Mouse (Mus musculus) midbrain, embryonic 13.5 days (tissue): ENCODE data around the gene Gm21970. TPM values are rescaled to one million over a fixed set of nuclear protein-coding genes. Genes with fewer than 3 reads are reported as not detected.
A peak's percentile ranks its signal among the peaks of the same experiment; 100 is the strongest.

Experiments
- ATAC-seq: fragments of 200-750 bp; cut with Nextera tagmentation; 2 replicates; pipeline ENCODE4 v1.8.0; 2017; ENCODE audit warnings: mild to moderate bottlenecking, moderate TSS enrichment, moderate library complexity
- H3K27ac ChIP-seq: fragments of 300-500 bp; sonication (generic); 2 replicates; pipeline ENCODE4 v1.5.1; 2015; ENCODE audit warnings: inconsistent platforms, mild to moderate bottlenecking, moderate library complexity
- H3K27me3 ChIP-seq: fragments of 300-500 bp; sonication (generic); 2 replicates; pipeline ENCODE4 v1.6.1; 2015; ENCODE audit warnings: mild to moderate bottlenecking, inconsistent platforms
- H3K36me3 ChIP-seq: fragments of 300-500 bp; sonication (generic); 2 replicates; pipeline ENCODE4 v1.6.1; 2015; ENCODE audit warnings: mild to moderate bottlenecking, inconsistent platforms
- H3K4me1 ChIP-seq: fragments of 300-500 bp; sonication (generic); replicated peaks from 2 replicates; pipeline ENCODE4 v1.6.1; 2015; ENCODE audit warnings: inconsistent platforms
- H3K4me2 ChIP-seq: fragments of 300-500 bp; sonication (generic); replicated peaks from 2 replicates; pipeline ENCODE4 v1.6.1; 2015; ENCODE audit warnings: moderate library complexity, mild to moderate bottlenecking, inconsistent platforms
- H3K4me3 ChIP-seq: fragments of 300-500 bp; sonication (generic); replicated peaks from 2 replicates; pipeline ENCODE4 v1.5.1; 2015; ENCODE audit warnings: mild to moderate bottlenecking, inconsistent platforms
- H3K9ac ChIP-seq: fragments of 300-500 bp; sonication (generic); replicated peaks from 2 replicates; pipeline ENCODE4 v1.6.1; 2015; ENCODE audit warnings: mild to moderate bottlenecking, inconsistent platforms
- H3K9me3 ChIP-seq: fragments of 300-500 bp; sonication (generic); 2 replicates; pipeline ENCODE4 v1.6.1; 2016; ENCODE audit warnings: mild to moderate bottlenecking, inconsistent platforms
- WGBS: fragments of 180-500 bp; shearing (Covaris S2); methylation state at CpG from one replicate; pipeline ENCODE4 v1.1.7; 2015; 5-methylcytosine and 5-hydroxymethylcytosine counted together
- polyA plus RNA-seq: library from polyadenylated mRNA; unstranded; fragments of >200 nt; fragmentation: Nextera tagmentation; extraction: Ambion mirVana; gene quantifications from 2 replicates; pipeline ENCODE4 v1.2.1, GENCODE M21; 2015

Gm21970 gene
- polyA plus RNA-seq, 1 experiment from 2014 or later: not detected

DNA sequence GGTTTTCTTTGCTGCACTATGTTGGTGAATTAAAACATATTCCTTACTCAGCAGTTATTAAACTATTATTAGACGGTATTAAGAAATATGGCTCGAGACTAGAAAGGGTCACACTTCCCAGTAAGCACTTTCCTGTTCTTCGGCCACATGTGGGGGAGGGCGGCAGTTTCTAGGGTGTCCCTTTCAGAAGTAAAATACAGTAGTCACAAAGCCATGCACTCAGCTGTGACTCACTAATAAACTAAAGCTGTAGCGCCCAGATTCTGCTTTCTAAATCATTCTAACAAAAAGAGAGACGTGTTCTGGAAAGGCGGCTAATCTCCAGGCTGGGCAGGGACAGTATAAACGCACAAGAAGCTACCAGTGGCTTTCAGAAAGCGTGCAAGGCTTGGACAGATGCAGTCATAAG is 70.3 kb downstream of the Gm21970 start:
- Histone ChIP-seq H3K4me3 (no peak overlapping the region), H3K27ac (no peak overlapping the region), H3K9me3 (0 out of 2 replicates have a peak, but pooled peaks cover 2% of the 10 kb centered on the region), H3K36me3 (no peaks in the 10 kb centered on the region), H3K4me2 (no peak overlapping the region), H3K4me1 (peaks cover 30% of the 10 kb centered on the region), H3K9ac (no peak overlapping the region), H3K27me3 (no peaks in the 10 kb centered on the region)
- 66% methylated on average over 9 of the region's 9 CpGs for WGBS
- no peak for ATAC-seq

DNA sequence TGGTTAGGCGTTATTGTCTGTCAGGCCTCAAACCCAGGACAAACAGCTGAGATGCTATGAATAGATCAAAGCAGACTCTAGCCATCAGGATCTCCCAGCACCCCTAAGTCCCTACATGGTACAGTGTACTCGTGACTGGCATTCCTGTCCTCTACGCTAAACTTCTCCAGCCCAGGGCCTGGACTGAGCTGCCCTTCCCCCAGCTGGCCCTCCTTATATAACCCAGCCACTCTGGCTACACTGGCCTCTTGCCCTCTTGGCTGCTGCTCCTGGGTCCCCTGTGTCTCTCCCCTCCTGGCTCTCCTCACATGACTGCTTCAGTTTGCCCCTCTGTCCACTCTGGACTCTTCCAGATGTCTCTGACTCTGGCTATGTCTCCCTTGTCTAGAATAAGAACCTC is 71.1 kb downstream of the Gm21970 start:
- Histone ChIP-seq H3K4me3 (no peak overlapping the region), H3K9ac (no peak overlapping the region), H3K9me3 (0 out of 2 replicates have a peak, but pooled peaks cover 2% of the 10 kb centered on the region), H3K36me3 (no peaks in the 10 kb centered on the region), H3K4me1 (peaks cover 33% of the 10 kb centered on the region), H3K27ac (no peak overlapping the region), H3K27me3 (no peaks in the 10 kb centered on the region), H3K4me2 (no peak overlapping the region)
- no peak for ATAC-seq
- WGBS: 79% methylated on average over 3 of the region's 3 CpGs

DNA sequence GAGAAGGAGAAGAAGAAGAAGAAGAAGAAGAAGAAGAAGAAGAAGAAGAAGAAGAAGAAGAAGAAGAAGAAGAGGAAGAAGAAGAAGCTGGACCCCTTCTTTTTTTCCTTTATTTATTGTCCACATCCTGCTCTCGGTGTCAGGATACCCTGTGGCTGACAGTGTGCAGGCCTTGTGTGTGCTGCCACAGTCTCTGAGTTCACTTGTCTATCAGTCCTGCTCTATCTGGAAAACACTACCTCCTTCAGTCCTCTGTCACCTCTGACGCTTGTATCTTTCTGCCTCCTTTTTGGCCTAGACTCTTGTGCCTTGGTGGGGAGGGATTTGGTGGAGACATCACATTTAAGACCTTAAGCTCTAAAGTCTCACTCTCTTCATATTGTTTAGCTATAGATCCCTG is 71.9 kb downstream of the Gm21970 start:
- peaks cover 33% of the 10 kb centered on the region for H3K4me1 ChIP-seq
- no peak overlapping the region for H3K4me2 ChIP-seq
- H3K27me3 ChIP-seq: no peaks in the 10 kb centered on the region
- no peak overlapping the region for H3K9ac ChIP-seq
- H3K36me3 ChIP-seq: no peaks in the 10 kb centered on the region
- 88% methylated on average over 2 of the region's 2 CpGs for WGBS
- H3K4me3 ChIP-seq: no peak overlapping the region
- H3K27ac ChIP-seq: no peak overlapping the region
- no peak for ATAC-seq
- H3K9me3 ChIP-seq: no peaks in the 10 kb centered on the region

GRCm38 (mm10) chr16:91463836-91464400 is 72.4 kb downstream of the Gm21970 start:
- peaks cover 3% of the 10 kb centered on the region; the same call in 1 of the 2 replicates for H3K36me3 ChIP-seq
- WGBS: 86% methylated on average over 4 of the region's 4 CpGs
- no peak for ATAC-seq
- peak overlapping the region; percentile 89 for H3K4me2 ChIP-seq
- no peaks in the 10 kb centered on the region for H3K27me3 ChIP-seq
- peak overlapping the region; percentile 70 for H3K9ac ChIP-seq
- H3K4me1 ChIP-seq: peaks cover 32% of the 10 kb centered on the region
- H3K9me3 ChIP-seq: no peaks in the 10 kb centered on the region
- peak overlapping the region; percentile 83 for H3K27ac ChIP-seq
- peak overlapping the region; percentile 63 for H3K4me3 ChIP-seq

DNA sequence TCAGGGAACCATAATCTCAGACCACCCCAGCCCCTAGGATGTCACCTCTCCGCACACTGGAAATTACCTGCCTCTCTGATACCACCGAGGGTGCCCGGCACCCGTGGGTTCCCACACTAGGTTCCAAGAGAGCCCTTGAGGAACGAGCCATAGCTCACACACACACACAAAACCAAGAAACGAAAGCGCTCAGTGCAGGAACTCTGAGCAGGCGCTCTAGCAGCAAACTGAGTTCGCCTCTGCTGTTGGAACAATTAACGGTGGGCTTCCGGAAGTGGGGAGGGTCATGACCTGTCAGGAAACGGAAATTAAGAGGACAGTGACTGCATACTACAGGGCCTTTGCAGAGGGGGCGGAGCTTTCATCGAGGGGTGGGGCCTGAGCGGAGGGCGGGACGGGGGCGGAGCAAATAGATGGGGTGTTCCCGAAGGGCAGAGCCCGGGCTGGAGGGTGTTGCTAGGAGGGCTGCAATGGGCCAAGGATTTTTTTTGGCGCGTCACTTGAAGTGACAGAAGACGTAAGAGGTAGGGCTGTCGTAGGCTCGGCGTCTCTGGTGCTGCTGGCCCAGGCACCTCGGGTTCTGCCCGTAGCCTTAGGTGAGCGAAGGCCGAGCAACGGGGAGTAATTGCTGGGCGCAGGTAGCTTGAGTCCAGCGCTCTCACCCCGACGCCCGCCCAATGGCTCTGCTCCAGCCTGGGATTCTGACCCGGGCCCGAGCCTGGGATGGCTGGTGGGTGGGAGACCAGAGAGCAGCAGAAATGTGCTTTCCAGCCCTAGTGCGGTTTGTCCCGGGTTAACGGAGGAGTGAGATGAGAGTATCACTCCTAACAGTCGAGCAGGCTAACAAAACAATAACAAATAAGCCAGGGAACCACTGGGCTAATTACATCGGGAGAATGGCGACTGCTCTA is 73.3 kb downstream of the Gm21970 start:
- peak; percentile 96 for ATAC-seq
- Histone ChIP-seq H3K9ac (peak overlapping the region; percentile 74), H3K27me3 (no peaks in the 10 kb centered on the region), H3K4me3 (peak overlapping the region; percentile 63), H3K4me1 (peaks cover 27% of the 10 kb centered on the region), H3K36me3 (peaks cover 3% of the 10 kb centered on the region; the same call in 1 of the 2 replicates), H3K27ac (peak overlapping the region; percentile 83), H3K4me2 (peak overlapping the region; percentile 89), H3K9me3 (no peaks in the 10 kb centered on the region)
- WGBS: 2% methylated on average over 44 of the region's 44 CpGs

DNA sequence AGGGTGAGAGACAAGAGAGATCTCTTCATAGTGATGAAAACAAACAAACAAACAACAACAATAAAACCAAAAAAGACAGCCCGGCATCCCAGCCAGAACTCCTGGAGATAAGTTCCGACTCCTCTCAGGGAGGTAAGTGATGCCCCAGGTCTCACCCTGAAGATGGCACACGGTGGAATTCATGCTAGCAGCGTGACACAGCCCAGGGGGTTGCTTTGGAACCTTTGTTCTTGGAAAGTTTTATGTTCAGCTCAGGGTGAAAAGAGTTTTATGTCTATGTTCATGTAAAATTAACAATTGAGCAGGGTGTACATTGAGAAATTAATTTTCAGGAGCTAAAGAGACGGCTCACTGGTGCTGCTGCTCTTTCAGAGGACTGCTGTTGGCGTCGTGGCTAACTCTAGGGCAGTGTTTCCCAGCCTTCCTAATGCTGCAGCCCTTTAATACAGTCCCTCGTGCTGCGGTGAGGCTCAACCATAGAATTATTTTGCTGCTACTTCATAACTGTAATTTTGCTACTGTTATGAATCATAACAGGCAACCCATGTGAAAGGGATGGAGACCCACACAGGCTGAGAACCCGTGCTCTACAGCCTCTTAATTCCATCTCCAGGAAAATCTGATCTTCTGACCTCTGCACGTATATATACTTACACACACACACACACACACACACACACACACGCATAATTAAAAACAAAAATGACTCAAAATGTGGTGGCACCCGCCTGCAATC is 74.2 kb downstream of the Gm21970 start:
- 50% methylated on average over 13 of the region's 13 CpGs for WGBS
- peak overlapping the region; percentile 63 for H3K4me3 ChIP-seq
- H3K4me1 ChIP-seq: peaks cover 27% of the 10 kb centered on the region
- H3K27me3 ChIP-seq: no peaks in the 10 kb centered on the region
- H3K36me3 ChIP-seq: peaks cover 3% of the 10 kb centered on the region; the same call in 1 of the 2 replicates
- H3K4me2 ChIP-seq: peak overlapping the region; percentile 89
- no peaks in the 10 kb centered on the region for H3K9me3 ChIP-seq
- H3K27ac ChIP-seq: no peak overlapping the region
- peak overlapping the region; percentile 74 for H3K9ac ChIP-seq
- ATAC-seq: 0 out of 2 replicates have a peak, but pooled peaks have one; percentile 12

- Histone ChIP-seq H3K4me1 (peaks cover 27% of the 10 kb centered on the region), H3K36me3 (peaks cover 3% of the 10 kb centered on the region; the same call in 1 of the 2 replicates), H3K27ac (no peak overlapping the region), H3K4me3 (0 out of 2 replicates have a peak overlapping the region, but pooled peaks have one; percentile 0), H3K27me3 (no peaks in the 10 kb centered on the region), H3K4me2 (peak overlapping the region; percentile 89), H3K9ac (no peak overlapping the region), H3K9me3 (no peaks in the 10 kb centered on the region)
- ATAC-seq: no peak
- WGBS: 54% methylated on average over 6 of the region's 6 CpGs
These were observed 75.0 kb downstream of the Gm21970 start for GRCm38 (mm10) chr16:91466566-91466965.

Other genes starting within 250 kb of the Gm21970 start
- 2.8 and 4.2 TPM in 2 replicates for gene Olig2, start 166.3 kb upstream of the Gm21970 start, polyA plus RNA-seq
- gene Olig1, start 121.9 kb upstream of the Gm21970 start, polyA plus RNA-seq: 11.3 and 12.6 TPM in 2 replicates
- gene Ifnar2, start 18.9 kb upstream of the Gm21970 start, polyA plus RNA-seq: 28.3 and 31.6 TPM in 2 replicates
- 7.1 and 7.6 TPM in 2 replicates for gene Il10rb, start 14.4 kb downstream of the Gm21970 start, polyA plus RNA-seq
- gene Ifnar1, start 93.5 kb downstream of the Gm21970 start, polyA plus RNA-seq: 54.7 and 55.2 TPM in 2 replicates
- gene Ifngr2, start 155.4 kb downstream of the Gm21970 start, polyA plus RNA-seq: 57.6 and 63.5 TPM in 2 replicates
- gene Tmem50b, start 206.1 kb downstream of the Gm21970 start, polyA plus RNA-seq: 50.5 and 55.1 TPM in 2 replicates
- 7.2 and 8.0 TPM in 2 replicates for gene Dnajc28, start 227.3 kb downstream of the Gm21970 start, polyA plus RNA-seq